Mouse (Mus musculus): ENCODE data around the gene 9930021J03Rik. TPM values are rescaled to one million over a fixed set of nuclear protein-coding genes. Genes with fewer than 3 reads are reported as not detected.

9930021J03Rik gene
- total RNA-seq, 1 experiment from 2014 or later, result 15.9 TPM

DNA sequence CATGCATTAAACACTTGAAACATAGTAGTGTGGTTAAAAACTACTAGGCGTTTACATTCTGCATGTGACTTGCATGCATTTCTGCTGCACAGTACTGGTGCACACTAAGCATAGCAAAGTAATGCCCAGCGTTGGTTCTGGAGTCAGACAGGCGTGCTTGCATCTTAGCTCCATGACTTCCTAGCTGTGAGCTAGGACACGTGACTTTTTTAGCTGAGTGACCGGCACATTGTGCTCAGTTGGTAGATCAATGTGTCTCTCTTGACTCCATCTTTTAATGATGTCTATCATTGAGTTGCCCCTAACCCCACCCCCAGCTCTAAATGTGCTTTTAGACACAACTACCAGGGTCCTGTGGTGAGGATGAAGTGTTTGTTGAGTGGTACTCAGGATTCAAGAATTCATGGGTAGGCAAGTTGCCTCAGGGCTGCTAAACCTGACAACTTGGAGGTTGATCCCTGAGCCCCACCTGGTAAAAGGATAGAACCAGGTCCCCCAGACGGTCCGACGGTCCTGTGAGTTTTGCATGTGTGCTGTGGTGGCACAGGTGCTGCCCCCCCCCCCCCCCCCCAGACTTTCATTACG is 98.4 kb downstream of the 9930021J03Rik start:
- no peak for ATAC-seq (replicated peaks; ENCODE audit: insufficient number of reproducible peaks, low FRiP score, low TSS enrichment, poor library complexity, severe bottlenecking)

DNA sequence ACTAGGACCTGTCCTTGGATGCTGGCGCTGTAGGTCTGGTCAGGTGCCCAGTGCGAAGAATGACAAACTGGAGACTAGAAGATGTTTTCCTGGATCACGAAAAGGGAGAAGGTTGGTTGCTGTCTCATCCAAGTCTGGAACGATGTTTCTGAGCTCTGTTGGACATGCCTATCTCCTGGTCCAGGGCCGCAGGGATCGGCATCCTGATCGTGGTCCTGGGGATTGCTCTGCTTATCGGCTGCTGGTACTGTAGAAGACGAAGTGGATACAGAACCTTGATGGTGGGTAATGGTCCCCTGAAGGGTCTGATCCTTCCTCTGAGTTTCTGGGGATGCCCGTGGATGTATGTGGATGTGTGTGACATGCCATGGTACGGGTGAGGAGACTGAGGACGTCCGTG is 101.4 kb downstream of the 9930021J03Rik start:
- ATAC-seq (replicated peaks; ENCODE audit: insufficient number of reproducible peaks, low FRiP score, low TSS enrichment, poor library complexity, severe bottlenecking), result no peak

DNA sequence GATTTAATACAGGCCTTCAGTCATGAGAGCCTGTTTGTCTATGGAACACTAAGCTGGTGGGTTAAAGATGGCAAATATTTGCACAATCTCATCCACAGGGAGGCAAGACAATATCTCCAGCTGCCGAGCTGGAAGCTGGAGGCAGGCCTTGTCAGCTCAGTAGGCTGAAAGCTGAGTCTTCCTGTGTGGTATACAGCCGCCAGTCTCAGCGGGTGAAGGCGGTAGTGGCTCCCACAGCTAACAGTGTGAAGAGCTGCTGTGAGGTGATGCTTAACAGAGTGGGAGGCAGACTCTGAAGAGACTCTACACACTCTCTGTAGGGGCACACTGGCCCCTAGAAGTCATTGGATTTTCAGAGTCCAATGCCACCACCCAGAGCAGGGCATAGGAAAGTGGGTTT is 104.1 kb downstream of the 9930021J03Rik start:
- ATAC-seq (replicated peaks; ENCODE audit: insufficient number of reproducible peaks, low FRiP score, low TSS enrichment, poor library complexity, severe bottlenecking), result no peak

DNA sequence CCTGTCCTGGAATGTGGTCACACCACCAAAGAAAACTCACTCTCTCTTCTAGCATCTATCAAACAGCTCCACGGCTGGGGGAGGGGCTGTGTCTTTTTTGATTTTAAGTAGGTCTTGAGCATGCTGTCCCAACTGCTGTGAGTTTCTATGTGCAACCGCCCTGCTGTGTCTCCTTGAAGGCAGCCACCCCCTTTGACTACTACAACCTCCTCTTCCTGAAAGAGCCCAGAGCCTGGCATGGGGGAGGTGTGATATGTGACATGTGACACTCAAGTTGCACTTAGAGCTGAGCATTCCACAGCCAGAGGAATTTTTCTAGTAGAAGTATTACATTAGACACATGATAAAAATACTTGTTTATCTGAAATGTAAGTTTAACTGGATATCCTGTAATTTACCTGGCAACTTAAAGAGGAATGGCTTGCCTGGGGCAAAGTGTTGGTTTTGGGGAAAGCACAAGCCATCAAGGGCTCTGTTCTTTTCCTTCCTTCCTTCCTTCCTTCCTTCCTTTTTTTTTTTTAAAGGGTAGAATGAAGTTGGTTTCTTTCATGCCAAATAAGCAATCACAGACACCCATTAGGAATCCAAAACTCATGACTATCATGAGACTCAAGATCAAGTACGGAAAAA is 108.4 kb downstream of the 9930021J03Rik start, which contains the start of gene Mlana:
Mlana (plus strand) TSS at position 580 of the 630 bp plus-strand sequence.
- ATAC-seq (replicated peaks; ENCODE audit: insufficient number of reproducible peaks, low FRiP score, low TSS enrichment, poor library complexity, severe bottlenecking), result no peak

DNA sequence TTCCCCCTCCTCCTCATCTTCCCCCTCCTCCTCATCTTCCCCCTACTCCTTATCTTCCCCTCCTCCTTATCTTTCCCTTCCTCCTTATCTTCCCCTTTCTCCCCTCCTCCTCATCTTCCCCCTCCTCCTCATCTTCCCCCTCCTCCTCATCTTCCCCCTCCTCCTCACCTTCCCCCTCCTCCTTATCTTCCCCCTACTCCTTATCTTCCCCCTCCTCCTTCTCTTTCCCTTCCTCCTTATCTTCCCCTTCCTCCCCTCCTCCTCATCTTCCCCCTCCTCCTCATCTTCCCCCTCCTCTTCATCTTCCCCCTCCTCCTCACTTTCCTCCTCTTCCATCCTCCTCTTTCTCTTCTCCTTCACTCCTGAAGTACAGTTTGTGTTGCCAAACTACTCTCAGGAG is 108.9 kb downstream of the 9930021J03Rik start:
- no peak for ATAC-seq (replicated peaks; ENCODE audit: insufficient number of reproducible peaks, low FRiP score, low TSS enrichment, poor library complexity, severe bottlenecking)

DNA sequence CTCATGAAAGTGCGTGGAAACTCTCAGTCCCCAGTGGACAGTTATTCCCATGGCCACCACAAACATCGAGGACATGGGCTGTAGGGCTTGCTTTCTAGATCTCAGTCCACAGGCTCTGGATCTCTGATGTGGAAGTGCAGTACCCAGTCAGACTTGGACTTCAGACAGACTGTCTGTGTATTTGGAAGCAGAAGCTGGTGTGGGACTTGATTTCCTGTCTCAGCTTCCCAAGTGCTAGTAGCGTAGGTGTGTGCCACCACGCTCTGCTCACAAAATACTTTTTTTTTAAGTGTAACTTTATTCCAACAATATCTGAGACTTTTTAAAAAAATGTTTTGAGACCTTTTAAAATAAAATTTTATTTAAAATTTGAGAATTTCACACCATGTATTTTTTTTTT is 109.5 kb downstream of the 9930021J03Rik start:
- ATAC-seq (replicated peaks; ENCODE audit: insufficient number of reproducible peaks, low FRiP score, low TSS enrichment, poor library complexity, severe bottlenecking), result no peak

DNA sequence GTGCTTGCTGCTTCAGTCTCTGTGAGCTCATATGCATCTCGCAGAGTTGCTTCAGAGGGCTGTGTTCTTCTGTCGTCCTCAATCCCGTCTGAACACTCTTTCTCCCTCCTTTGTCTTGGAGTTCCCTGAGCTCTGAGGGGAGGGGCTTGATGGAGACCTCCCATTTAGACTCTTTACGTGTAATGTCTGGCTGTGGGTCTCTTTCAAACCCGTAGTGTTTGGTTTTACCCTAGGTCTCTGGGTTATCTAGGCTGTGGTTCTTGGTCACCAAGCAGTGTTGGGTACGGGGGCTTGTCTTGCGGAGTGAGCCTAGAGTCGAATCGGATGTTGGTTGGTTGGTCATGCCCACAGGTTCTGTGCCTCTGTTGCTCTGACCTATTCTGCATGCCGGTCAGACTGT is 110.7 kb downstream of the 9930021J03Rik start:
- no peak for ATAC-seq (replicated peaks; ENCODE audit: insufficient number of reproducible peaks, low FRiP score, low TSS enrichment, poor library complexity, severe bottlenecking)

DNA sequence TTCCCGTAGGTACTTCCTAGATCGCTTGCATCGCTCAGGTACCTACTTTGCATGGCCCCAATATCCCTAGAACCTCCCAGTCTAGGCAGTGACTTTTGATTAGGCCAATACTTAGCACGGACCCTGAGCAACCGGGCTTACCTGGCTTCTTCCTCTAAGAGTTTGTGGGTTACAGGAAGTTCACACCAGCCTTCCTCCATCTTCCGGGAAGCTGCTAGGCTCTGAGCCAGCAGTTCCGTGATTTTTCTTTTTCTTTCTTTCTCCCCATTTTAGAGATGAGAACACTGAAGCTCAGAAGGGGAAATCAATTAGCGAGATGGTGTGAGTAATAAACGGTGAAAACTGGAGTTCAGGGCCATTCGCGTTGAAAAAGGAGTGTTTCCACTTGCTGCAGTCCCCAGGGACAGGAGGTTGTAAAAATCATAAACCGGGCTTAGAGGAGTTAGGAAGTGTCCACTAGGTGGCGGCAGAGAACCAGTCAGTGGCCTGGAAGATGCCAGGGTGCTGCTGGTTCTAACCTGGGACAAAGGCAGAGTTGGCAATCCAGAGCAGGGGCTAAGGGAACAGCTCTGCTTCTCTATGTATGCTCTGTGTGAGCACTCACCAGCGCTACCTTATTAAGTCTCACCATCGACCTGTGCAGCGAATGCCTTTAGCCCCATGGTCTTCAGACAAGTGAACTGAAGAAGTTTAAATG is 121.8 kb downstream of the 9930021J03Rik start:
- ATAC-seq (replicated peaks; ENCODE audit: insufficient number of reproducible peaks, low FRiP score, low TSS enrichment, poor library complexity, severe bottlenecking), result peak; percentile 79

DNA sequence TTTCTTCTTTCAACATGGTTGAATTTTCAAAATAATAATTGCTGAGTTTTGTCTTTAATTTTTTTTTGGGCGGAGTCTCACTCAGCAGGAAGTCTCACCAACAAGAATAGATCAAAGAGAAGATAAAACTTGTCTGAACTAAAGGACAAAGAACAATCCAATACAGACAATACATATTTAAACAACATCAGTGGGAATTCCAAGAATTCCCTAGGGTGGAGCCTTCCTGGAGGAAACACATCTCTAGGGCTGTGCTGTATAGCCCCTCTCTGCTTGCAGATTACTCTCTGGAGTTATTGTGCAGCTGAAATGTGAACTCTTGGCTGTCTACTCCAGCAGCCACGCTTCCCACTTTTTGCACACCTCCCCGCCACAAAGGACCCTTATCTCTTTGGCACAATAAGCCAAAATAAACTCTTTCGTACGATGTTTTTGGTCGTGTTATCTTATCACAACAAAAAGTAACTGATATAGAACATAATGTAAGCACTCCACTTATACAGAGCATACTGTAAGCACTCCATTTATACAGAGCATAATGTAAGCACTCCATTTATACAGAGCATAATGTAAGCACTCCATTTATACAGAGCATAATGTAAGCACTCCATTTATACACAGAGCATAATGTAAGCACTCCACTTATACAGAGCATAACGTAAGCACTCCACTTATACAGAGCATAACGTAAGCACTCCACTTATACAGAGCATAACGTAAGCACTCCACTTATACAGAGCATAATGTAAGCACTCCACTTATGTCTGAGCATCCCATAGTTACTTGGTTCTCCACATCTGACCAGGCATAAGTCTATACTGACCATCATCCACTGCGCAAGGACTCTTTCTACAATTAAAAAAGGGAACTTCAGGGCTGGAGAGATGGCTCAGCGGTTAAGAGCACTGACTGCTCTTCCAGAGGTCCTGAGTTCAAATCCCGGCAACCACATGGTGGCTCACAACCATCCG is 125.3 kb downstream of the 9930021J03Rik start:
- ATAC-seq (replicated peaks; ENCODE audit: insufficient number of reproducible peaks, low FRiP score, low TSS enrichment, poor library complexity, severe bottlenecking), result no peak

DNA sequence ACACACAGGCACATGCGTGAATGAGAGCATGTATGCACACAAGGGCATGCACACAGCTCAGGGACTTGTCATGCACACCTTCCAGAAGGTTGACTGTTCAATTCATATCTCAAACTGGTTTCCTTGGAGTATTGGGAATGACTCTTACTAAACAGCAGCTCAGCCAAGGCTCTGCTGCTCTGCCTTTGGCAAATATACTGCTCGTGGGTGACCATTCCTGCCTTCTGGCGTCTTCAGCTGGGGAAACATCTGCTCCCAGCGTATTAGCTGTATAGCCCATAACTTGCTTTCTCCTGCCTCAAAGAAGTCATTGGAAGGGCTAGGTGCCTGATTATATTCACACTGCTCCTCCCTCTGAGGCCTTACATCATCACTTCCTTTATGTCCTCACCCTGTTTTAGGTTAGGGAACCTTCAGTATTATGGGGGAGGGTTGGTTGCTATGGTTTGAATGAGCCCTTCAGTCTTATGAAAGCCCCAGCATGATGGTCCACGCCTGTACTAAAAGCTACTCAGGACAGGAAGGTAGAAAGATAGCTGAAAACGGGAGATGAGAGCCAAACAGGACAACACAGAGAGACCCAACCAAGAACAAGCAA is 127.5 kb downstream of the 9930021J03Rik start:
- peak; percentile 47; the same call in 1 of the 2 replicates for ATAC-seq (replicated peaks; ENCODE audit: insufficient number of reproducible peaks, low FRiP score, low TSS enrichment, poor library complexity, severe bottlenecking)

DNA sequence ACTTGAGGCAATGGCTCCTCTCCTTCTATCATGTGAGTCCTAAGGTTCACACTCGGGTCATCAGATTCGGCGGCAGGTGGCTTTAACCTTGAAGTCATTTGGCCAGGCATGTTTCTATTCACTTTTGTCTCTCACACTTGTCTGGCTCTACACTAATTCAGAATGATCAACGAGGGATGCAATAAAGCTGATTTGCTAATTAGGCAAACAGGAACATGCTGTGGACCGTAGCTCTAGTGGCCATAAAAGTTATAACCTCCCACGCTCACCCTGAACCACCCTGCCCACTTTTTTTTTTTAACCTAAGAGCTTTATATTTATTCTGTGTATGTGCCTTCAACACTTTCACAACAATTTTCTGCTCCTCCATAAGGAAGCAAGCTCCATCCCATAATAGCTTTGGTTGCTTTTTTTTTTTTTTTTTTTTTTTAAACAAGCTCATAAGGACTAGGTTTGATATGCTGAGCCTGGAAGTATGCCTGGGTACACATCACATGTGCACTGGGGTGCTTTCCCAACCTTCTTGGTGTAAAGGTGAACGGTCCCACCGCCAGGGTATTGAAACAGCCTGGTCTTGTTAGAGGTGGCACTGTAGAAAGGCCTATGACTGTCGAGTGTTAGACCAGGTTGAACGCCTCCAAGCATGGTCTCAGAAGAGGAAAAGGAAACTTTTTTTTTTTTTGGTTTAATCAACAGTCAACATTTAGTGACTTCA is 129.2 kb downstream of the 9930021J03Rik start:
- ATAC-seq (replicated peaks; ENCODE audit: insufficient number of reproducible peaks, low FRiP score, low TSS enrichment, poor library complexity, severe bottlenecking), result no peak

DNA sequence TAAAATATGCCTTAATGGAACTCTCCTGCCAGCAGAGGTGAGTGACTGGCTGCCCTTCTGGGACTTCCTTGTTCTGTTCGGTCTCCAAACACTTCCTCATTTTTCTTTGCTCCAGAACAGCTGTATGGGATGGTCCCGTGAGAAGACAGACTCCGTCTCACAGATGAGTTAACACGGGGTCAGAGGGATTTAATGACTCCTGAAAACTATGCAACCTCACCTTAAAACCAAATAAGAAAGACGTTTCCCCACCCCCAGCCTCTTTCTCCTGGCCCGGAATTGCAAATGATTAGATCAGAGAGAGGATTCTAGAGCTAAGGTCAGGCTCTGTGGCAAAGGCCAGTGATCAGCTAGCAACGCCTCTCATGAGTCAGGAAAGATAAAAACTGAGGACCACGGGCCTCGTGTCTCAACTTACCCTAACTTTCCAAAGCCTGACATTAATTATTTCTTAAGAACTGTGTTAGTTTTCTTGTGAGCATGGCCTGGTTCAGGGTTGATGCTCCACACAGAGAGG is 130.2 kb downstream of the 9930021J03Rik start:
- peak; percentile 72; the same call in 1 of the 2 replicates for ATAC-seq (replicated peaks; ENCODE audit: insufficient number of reproducible peaks, low FRiP score, low TSS enrichment, poor library complexity, severe bottlenecking)

DNA sequence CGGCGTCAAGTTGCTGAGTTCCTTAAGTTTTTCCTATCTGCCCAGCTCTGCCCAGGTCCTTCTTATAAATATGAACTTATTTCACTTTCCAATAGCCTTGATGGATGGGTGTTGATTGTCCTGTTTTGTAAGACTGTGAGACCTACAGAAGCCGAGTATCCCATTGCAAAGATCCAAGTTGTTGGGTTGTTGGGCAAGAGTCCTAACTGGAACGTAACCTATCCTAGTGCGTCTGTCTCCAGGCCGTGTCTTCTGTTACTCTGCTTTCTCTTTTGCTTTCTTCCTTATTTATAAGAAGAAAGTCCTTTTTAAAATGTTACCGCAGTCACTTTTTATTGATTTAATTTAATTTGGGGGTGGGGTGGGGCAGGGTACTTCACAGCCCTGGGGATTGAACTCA is 130.8 kb downstream of the 9930021J03Rik start:
- ATAC-seq (replicated peaks; ENCODE audit: insufficient number of reproducible peaks, low FRiP score, low TSS enrichment, poor library complexity, severe bottlenecking), result no peak

DNA sequence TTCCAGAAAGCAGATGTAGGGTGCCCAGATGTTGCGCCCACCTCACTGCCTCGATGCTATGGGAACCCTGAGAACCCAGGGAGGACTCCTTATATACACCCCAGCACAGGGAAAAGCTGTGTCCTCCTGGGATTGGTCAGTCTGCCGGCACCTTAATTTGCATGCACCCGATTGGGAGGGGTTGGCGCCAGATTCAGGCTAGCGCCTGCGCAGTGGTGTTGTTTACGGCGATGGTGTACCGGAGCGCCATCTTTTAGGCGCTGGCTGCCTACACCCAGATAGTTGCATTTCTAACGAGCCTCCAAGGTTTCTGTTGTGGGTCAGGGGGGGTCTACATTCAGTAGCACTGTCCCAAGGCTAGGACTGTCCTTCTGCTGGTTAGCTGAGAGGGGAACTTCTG is 133.1 kb downstream of the 9930021J03Rik start:
- no peak for ATAC-seq (replicated peaks; ENCODE audit: insufficient number of reproducible peaks, low FRiP score, low TSS enrichment, poor library complexity, severe bottlenecking)

DNA sequence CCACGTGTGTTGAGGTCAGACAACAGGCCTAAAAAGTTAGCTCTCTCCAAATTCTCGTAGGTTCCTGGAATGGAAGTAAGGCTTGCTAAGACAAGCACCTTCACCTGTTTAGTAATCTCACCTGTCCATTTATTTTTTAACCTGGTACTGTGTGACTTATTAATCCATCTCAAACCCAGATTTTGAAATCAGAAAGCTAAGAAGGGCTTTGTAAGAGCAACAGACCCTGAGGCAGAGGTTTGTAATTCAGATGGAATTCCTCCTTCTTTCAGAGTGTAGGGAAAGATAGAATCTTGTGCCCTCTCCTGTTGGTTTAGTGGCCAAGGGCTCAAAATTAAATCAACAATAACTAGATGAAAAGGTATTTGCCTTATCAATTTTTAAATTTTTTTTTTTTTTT is 134.6 kb downstream of the 9930021J03Rik start:
- ATAC-seq (replicated peaks; ENCODE audit: insufficient number of reproducible peaks, low FRiP score, low TSS enrichment, poor library complexity, severe bottlenecking), result no peak

DNA sequence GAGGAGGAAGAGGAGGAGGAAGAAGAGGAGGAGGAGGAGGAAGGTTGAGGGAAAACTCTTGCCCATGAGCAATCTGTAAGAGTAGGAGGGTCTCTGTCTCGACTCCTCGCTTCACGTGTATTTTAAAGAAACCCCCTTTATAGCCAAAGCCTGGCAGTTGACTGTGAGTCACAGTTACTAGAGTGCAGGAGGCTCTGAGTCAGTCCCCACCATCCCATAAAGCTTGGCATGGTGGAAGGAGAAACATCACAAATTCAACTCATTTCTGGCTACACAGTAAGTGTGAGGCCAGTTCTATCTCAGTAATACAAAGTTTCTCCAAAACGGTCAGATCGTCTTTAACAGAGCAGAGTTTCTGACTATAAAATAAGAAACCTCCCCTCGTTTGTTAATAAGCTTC is 135.5 kb downstream of the 9930021J03Rik start:
- ATAC-seq (replicated peaks; ENCODE audit: insufficient number of reproducible peaks, low FRiP score, low TSS enrichment, poor library complexity, severe bottlenecking), result no peak

DNA sequence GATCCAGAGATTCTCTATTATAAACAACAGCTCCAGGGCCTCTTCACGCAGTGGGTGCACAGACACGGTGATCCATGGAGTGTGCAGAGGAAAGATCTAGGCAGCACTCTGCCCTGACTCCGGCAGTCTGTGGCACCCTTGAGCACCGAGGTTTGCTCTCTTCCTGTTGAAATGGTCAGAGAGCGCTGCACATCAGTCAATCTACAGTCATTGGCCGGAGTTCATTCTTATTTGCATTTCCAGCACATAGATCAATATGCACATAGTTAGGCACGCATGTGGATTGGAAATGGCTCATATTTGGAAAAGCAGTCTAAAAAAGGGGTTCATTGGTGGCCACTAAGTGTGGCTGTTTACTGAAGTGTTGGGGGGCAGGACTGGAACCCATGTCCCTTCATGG is 137.7 kb downstream of the 9930021J03Rik start:
- no peak for ATAC-seq (replicated peaks; ENCODE audit: insufficient number of reproducible peaks, low FRiP score, low TSS enrichment, poor library complexity, severe bottlenecking)

All from monocyte, adult 5-6 weeks (primary cell).